Mouse (Mus musculus): Measurements from ENCODE around the gene Fam83c. TPM values are rescaled to one million over a fixed set of nuclear protein-coding genes. Genes with fewer than 3 reads are reported as not detected.

Gene Fam83c
- polyA plus RNA-seq, 1 experiment from 2014 or later = 0.29 TPM

GRCm38 (mm10) chr2:155779066-155779465 is 55.6 kb downstream of the Fam83c start:
- Histone ChIP-seq H3K27me3 (replicated peaks; ENCODE audit: low read depth, poor library complexity, severe bottlenecking) (peaks cover 46% of the 10 kb centered on the region), H3K36me3 (replicated peaks) (no peaks in the 10 kb centered on the region), H3K27ac (replicated peaks) (no peak overlapping the region), H3K9me3 (no peaks in the 10 kb centered on the region), H3K4me1 (peaks cover 9% of the 10 kb centered on the region), H3K4me3 (no peak overlapping the region)
- WGBS = 68% methylated on average over 7 of the region's 7 CpGs
- DNase-seq (ENCODE audit: low spot score) = no peak

- Histone ChIP-seq H3K27me3 (replicated peaks; ENCODE audit: low read depth, poor library complexity, severe bottlenecking) (peaks cover 57% of the 10 kb centered on the region), H3K9me3 (no peaks in the 10 kb centered on the region), H3K4me1 (peaks cover 9% of the 10 kb centered on the region), H3K36me3 (replicated peaks) (no peaks in the 10 kb centered on the region), H3K4me3 (no peak overlapping the region), H3K27ac (replicated peaks) (no peak overlapping the region)
- WGBS = 76% methylated on average over 6 of the region's 6 CpGs
- DNase-seq (ENCODE audit: low spot score) = no peak
Observed at GRCm38 (mm10) chr2:155778004-155778403, 56.6 kb downstream of the Fam83c start.

- H3K9me3 ChIP-seq = no peaks in the 10 kb centered on the region
- DNase-seq (ENCODE audit: low spot score) = no peak
- H3K27ac ChIP-seq (replicated peaks) = no peak overlapping the region
- peaks cover 9% of the 10 kb centered on the region for H3K4me1 ChIP-seq
- H3K36me3 ChIP-seq (replicated peaks) = no peaks in the 10 kb centered on the region
- no peak overlapping the region for H3K4me3 ChIP-seq
- H3K27me3 ChIP-seq (replicated peaks; ENCODE audit: low read depth, poor library complexity, severe bottlenecking) = peaks cover 61% of the 10 kb centered on the region
- WGBS = 84% methylated on average over 4 of the region's 4 CpGs
Observed at GRCm38 (mm10) chr2:155777688-155777985, 57.0 kb downstream of the Fam83c start.

Other genes starting within 250 kb of the Fam83c start
- 20.2 and 22.9 TPM in 2 replicates for gene Gss, start 242.0 kb downstream of the Fam83c start, polyA plus RNA-seq (2016; fragmentation: Nextera tagmentation; extraction: Ambion mirVana)
- gene Myh7b, start 223.6 kb downstream of the Fam83c start, polyA plus RNA-seq (2016; fragmentation: Nextera tagmentation; extraction: Ambion mirVana) = 0.75 and 0.77 TPM in 2 replicates
- gene Trpc4ap, start 142.5 kb downstream of the Fam83c start, polyA plus RNA-seq (2016; fragmentation: Nextera tagmentation; extraction: Ambion mirVana) = 126 and 127 TPM in 2 replicates
- gene Edem2, start 105.4 kb downstream of the Fam83c start, polyA plus RNA-seq (2016; fragmentation: Nextera tagmentation; extraction: Ambion mirVana) = 27.0 and 28.6 TPM in 2 replicates
- not detected in 2 replicates for gene Gm17581, start 99.0 kb downstream of the Fam83c start, polyA plus RNA-seq (2016; fragmentation: Nextera tagmentation; extraction: Ambion mirVana)
- gene Procr, start 83.7 kb downstream of the Fam83c start, polyA plus RNA-seq (2016; fragmentation: Nextera tagmentation; extraction: Ambion mirVana) = 1.0 and 1.8 TPM in 2 replicates
- gene Mmp24, start 59.5 kb downstream of the Fam83c start, polyA plus RNA-seq (2016; fragmentation: Nextera tagmentation; extraction: Ambion mirVana) = 0.30 and 0.44 TPM in 2 replicates
- 7.1 and 8.4 TPM in 2 replicates for gene BC029722, start 15.4 kb downstream of the Fam83c start, polyA plus RNA-seq (2016; fragmentation: Nextera tagmentation; extraction: Ambion mirVana)
- gene Eif6, start 7.9 kb downstream of the Fam83c start, polyA plus RNA-seq (2016; fragmentation: Nextera tagmentation; extraction: Ambion mirVana) = 247 and 259 TPM in 2 replicates
- gene Uqcc1, start 95.5 kb upstream of the Fam83c start, polyA plus RNA-seq (2016; fragmentation: Nextera tagmentation; extraction: Ambion mirVana) = 74.2 and 82.8 TPM in 2 replicates
- gene Gm15557, start 105.9 kb upstream of the Fam83c start, polyA plus RNA-seq (2016; fragmentation: Nextera tagmentation; extraction: Ambion mirVana) = 0.12 TPM in 1 of 2 replicates, not detected in the other
- gene Gdf5, start 110.5 kb upstream of the Fam83c start, polyA plus RNA-seq (2016; fragmentation: Nextera tagmentation; extraction: Ambion mirVana) = 0.52 and 0.91 TPM in 2 replicates
- 29.8 and 31.4 TPM in 2 replicates for gene Cep250, start 121.6 kb upstream of the Fam83c start, polyA plus RNA-seq (2016; fragmentation: Nextera tagmentation; extraction: Ambion mirVana)
- 0.91 and 1.4 TPM in 2 replicates for gene 6430550D23Rik, start 173.1 kb upstream of the Fam83c start, polyA plus RNA-seq (2016; fragmentation: Nextera tagmentation; extraction: Ambion mirVana)
- gene Ergic3, start 173.2 kb upstream of the Fam83c start, polyA plus RNA-seq (2016; fragmentation: Nextera tagmentation; extraction: Ambion mirVana) = 178 and 183 TPM in 2 replicates
- gene Fer1l4, start 218.1 kb upstream of the Fam83c start, polyA plus RNA-seq (2016; fragmentation: Nextera tagmentation; extraction: Ambion mirVana) = 0.11 TPM in 1 of 2 replicates, not detected in the other
- gene Spag4, start 230.3 kb upstream of the Fam83c start, polyA plus RNA-seq (2016; fragmentation: Nextera tagmentation; extraction: Ambion mirVana) = 5.9 and 6.0 TPM in 2 replicates